ENCODE assay signal across 8 mouse cellular contexts in the genomic region with DNA sequence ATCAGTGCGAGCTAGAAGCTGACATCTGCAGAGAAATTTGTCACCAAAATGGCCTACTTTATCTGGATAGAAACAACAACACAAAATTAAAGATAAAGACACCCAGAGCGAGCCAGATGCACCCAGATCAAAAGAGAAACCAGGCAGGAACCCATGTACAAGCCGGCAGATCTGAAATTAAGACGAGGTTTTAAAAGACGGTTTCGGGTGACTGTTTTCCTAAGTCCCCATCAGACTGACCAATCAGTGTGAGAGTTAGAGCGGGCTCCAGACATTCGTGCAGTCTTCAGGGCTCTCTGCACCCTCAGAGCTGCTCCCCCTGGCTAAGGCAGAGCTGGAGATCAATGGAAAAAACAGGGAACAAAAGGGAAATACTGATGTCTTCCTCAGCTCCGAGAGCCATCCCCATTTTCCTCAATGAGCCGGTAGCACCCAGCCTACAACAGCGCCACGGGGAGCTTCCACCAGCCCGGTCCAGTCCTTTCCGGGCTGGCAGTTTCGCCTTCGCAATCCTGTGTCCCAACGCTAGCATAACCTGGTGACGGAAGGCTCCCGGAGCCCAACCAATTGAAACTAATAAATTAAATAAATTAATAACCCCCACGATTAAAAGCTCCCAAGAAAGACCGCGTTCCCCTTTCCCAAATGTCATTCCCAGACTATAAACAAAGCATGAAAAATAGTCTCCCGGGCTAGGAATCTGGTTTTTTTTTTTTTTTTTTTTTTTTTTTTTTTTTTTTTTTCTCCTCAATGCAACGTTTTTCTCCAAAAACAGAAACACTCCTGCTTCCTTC. TPM values are rescaled to one million over a fixed set of nuclear protein-coding genes. Genes with fewer than 3 reads are reported as not detected.
A peak's percentile ranks its signal among the peaks of the same experiment; 100 is the strongest.
DNase-seq lines count a peak whose midpoint lies in the region; ATAC-seq and TF ChIP-seq lines count a peak whose summit lies in the region.

No protein-coding gene starts in this region.

- H3K36me3 ChIP-seq in hindbrain, postnatal 0 days (ENCODE audit: insufficient read depth, low read length): no peaks in the 10 kb centered on the region
- peaks cover under 1% of the 10 kb centered on the region for H3K36me3 ChIP-seq in megakaryocyte, embryonic 14.5 days (replicated peaks; ENCODE audit: low read length)

- peak overlapping the region; percentile 85 for H3K9ac ChIP-seq in hindbrain, postnatal 0 days (replicated peaks; ENCODE audit: low read length)

- ATAC-seq in hindbrain, postnatal 0 days: peak; percentile 76

- peak; percentile 13 for DNase-seq in ovary, postnatal 10 days (ENCODE audit: low spot score)
- DNase-seq in ovary, adult 18-20 months (ENCODE audit: low spot score): no peak
- DNase-seq in cerebellum, postnatal 36 days: peak; percentile 68 to 73
- peak; percentile 51 to 56 for DNase-seq in gastrocnemius, adult 8-10 months (ENCODE audit: low spot score in 2 of 2)
- peak; percentile 73 for DNase-seq in hindbrain, postnatal 0 days (ENCODE audit: low spot score)
- DNase-seq in left cerebral cortex, adult 8-10 months (ENCODE audit: low spot score in 2 of 2): peak; percentile 18 to 37
- peak; percentile 40 for DNase-seq in right cerebral cortex, postnatal 14 days

- no peaks in the 10 kb centered on the region for H3K27me3 ChIP-seq in hindbrain, postnatal 0 days (ENCODE audit: insufficient read depth, low read length)
- peaks cover 3% of the 10 kb centered on the region for H3K27me3 ChIP-seq in megakaryocyte, embryonic 14.5 days (replicated peaks)

- H3K4me1 ChIP-seq in hindbrain, postnatal 0 days (ENCODE audit: insufficient read depth, low read length): peaks cover 15% of the 10 kb centered on the region
- H3K4me1 ChIP-seq in megakaryocyte, embryonic 14.5 days: peaks cover 64% of the 10 kb centered on the region

- H3K27ac ChIP-seq in hindbrain, postnatal 0 days: peak overlapping the region; percentile 86

- no peaks in the 10 kb centered on the region for H3K9me3 ChIP-seq in hindbrain, postnatal 0 days (ENCODE audit: low read length)
- H3K9me3 ChIP-seq in megakaryocyte, embryonic 14.5 days: no peaks in the 10 kb centered on the region

- WGBS in hindbrain, postnatal 0 days: under 1% methylated on average over 24 of the region's 24 CpGs

- H3K4me3 ChIP-seq in hindbrain, postnatal 0 days (ENCODE audit: low read length): peak overlapping the region; percentile 83
- H3K4me3 ChIP-seq in megakaryocyte, embryonic 14.5 days (replicated peaks): peak overlapping the region; percentile 94

- peak; percentile 30; the same call in 1 of the 2 replicates for TF ChIP-seq CTCF in hindbrain, postnatal 0 days (IDR thresholded peaks at IDR 0.05; ENCODE audit: low read depth)

- H3K4me2 ChIP-seq in hindbrain, postnatal 0 days (ENCODE audit: low read depth, low read length): peak overlapping the region; percentile 68

RNA-seq across cellular contexts. Expression of gene Foxn3, which starts 1.1 kb away (rescaled TPM):
- total RNA-seq in gastrocnemius, adult 8-10 months (2022): 100 to 1,000 TPM; 171 to 255 (median 210) TPM
- total RNA-seq in hindbrain, postnatal 0 days (2014; rRNA removed): 40.6 and 50.4 TPM in 2 replicates
- 69.0 and 70.5 TPM in 2 replicates for polyA plus RNA-seq in hindbrain, postnatal 0 days (2015; fragmentation: Nextera tagmentation; extraction: Ambion mirVana)
- 10 to 100 TPM; 57.4 to 62.5 (median 60.3) TPM for total RNA-seq in left cerebral cortex, adult 8-10 months (2022)
- polyA plus RNA-seq in megakaryocyte, embryonic 14.5 days (2012; ENCODE audit: insufficient read depth, low replicate concordance): 7.7 and 20.5 TPM in 2 replicates
